Mouse (Mus musculus): Measurements from ENCODE around the gene Hesx1. TPM values are rescaled to one million over a fixed set of nuclear protein-coding genes. Genes with fewer than 3 reads are reported as not detected.
A peak's percentile ranks its signal among the peaks of the same experiment; 100 is the strongest.

The Hesx1 gene
- polyA plus RNA-seq, 2 experiments from 2014 or later = 0.88 TPM; not detected in 1

DNA sequence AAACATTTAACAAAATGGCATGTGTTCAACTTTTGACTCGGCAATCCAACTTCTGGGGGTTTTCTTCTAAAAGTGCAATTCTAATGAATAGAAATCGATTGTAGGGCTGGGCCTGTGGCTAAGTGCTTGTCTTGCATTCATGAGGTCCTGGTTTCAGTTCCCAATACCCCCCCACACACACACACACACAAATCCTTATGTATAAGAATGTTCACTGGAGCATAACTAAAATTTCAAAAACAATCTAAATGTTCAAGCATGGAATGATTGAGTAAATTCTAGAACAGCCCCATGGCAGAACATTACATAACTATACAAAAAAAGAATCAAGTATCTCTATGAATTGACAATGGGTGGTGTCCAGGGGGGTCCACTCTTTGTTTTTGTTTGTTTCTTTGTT lies 23.7 kb downstream of the Hesx1 start:
- no peak for ATAC-seq

DNA sequence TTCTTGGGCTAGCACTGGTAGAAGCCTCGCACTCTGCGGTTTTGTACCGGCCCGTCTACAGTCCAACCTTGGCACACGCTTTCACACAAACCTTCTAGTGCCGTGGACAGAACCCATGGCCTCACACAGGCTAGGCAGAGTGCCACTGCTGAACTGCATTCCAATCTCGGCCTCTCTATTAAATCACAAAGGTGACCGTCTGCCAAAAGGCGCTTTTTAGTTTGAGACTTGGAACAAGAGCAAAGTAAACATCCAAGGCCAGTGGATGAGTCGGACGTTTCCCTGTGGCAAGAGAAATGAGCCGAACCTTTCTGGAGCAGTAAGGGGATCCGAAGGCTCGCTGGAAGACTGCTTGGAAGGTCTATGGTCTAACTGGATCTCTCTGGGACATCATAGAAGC lies 25.6 kb downstream of the Hesx1 start:
- ATAC-seq = no peak

- ATAC-seq = peak; percentile 49
Measured at GRCm38 (mm10) chr14:27022876-27023275, 28.7 kb downstream of the Hesx1 start.

- ATAC-seq = no peak
Measured at GRCm38 (mm10) chr14:27024664-27025063, 30.4 kb downstream of the Hesx1 start.

- ATAC-seq = peak; percentile 65
Measured at GRCm38 (mm10) chr14:27029771-27030173, 35.6 kb downstream of the Hesx1 start.

- ATAC-seq = no peak
Measured at GRCm38 (mm10) chr14:27031142-27031541, 36.9 kb downstream of the Hesx1 start.

- ATAC-seq = no peak
Measured at GRCm38 (mm10) chr14:27037513-27037912, 43.3 kb downstream of the Hesx1 start.

DNA sequence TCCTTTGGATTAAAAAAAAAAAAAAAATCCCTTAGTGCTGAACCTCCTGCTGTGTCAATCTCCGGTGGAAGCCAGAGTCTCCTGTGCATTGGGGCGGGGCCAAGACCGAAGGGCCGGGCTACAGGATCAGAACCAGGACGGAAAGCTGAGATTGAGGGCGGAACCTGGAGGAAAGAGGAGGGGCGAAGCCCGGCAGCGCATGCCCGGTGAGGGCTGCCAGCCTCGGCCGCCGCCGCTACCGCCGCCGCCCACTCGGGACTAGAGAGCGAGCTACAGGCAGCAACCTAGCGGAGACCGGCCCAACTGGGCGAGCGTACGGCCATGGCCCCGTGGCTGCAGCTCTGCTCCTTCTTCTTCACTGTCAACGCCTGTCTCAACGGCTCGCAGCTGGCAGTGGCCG lies 44.6 kb downstream of the Hesx1 start, which contains the start of gene Il17rd:
Il17rd (plus strand) TSS at position 159 of the 400 bp plus-strand sequence.
- peak; percentile 90 for ATAC-seq

GRCm38 (mm10) chr14:27039281-27040248 lies 45.3 kb downstream of the Hesx1 start:
- ATAC-seq = peak; percentile 37

DNA sequence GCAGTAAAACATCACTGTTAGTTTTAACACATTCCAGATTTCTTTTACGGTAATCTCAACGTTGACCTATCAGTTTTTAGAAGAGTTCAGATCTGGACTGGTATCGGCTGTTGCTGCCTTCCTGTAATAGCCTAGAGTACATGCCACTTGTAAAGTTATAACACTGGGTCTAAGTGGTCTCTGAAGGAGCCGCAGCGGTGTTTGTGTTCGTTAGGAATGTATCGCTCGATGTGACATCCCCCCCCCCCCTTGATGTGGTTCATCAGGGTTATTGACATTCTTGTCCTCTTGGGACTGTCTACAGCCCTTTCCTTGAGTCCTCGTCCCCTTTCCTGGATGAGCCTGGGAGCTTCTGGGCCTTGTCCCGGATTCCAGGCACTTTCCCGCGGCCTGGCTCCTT lies 46.2 kb downstream of the Hesx1 start:
- ATAC-seq = no peak

DNA sequence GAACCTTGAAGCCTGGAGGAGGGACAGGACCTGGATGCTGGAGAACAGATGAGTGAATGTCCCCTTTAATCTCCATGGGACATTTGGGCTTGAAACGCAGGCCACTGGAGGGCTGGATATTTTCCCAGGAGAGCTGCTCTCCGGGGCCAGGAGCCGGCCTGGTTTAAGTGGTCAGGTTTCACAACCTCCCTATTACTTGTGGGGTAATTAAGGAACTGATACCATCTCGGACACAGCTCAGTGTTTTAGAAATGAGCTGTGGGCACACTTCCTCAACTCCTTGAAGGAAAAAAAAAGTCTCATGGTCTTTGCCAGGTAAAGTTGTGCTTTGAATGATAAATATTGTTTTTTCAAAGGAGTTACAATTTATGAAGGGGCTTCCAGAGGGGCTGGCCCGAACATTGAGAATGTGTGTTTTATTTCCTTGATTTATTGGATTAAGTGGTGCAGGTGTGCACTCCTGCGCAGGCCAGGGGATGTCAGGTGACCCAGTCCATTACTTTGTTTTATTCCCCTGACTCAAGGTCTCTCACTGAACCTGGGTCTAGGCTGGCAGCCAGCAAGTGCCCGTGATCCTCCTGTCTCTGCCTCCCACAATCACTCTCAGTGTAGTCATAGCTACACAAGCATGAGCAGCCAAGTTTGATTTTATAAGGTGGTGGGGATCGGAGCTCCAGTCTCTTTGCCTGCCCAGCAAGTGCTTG lies 48.2 kb downstream of the Hesx1 start:
- ATAC-seq = no peak

GRCm38 (mm10) chr14:27043416-27043815 lies 49.2 kb downstream of the Hesx1 start:
- no peak for ATAC-seq

- ATAC-seq = no peak
Measured at GRCm38 (mm10) chr14:27044221-27044966, 50.2 kb downstream of the Hesx1 start.

DNA sequence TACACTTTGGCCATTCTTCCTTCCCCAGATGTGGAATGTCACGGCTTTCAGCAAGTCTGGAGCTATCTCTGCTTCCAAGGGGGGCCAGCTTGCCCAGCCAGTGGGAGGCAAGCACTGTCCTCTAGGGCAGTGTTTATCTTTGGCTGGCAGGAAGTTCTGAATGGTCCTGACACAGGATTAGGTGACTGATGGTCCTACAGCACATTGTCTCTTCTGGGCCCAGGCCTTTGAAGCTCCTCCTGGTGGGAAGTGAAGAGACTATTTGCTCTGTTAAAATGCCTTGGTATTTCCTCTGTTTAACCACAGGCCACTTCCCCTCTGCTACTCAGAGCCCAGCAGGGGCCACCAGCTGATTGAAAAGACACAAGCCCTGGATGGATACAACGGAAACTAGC lies 50.7 kb downstream of the Hesx1 start:
- peak; percentile 94 for ATAC-seq

DNA sequence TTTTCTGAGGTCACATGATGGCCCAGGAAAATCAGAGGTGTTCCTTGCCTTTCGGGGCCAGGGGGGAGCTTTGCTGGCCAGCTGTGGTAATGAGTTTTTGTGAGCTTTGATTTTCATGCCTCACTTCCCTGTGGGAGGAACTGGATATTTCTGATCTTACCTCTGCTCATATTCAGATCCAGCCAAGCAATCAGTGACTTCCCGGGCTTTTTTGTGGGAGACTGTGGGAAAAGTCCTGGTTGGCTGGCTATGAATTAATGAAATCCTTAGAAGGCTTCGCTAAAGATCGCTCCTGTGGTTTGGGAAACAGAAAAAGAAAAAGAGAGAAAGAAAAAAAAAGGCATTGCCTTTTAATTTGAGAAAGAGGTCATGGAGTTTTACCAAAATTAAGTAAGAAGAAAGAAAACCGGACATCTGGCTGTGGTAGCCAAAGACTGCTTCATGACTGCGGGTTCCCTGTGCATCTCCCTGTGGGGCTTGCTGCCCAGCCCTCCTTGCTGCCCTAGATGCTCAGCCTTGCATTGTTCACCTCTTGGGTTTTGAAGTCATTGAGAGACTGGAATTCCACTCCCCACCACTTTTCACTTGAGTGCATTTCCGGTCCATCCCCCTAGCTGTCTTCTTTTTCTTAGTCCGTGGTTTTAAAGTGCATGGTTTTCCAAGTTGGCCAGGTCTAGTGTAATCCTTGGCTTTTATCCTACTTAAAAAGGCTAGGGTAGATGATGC lies 54.2 kb downstream of the Hesx1 start:
- no peak for ATAC-seq

DNA sequence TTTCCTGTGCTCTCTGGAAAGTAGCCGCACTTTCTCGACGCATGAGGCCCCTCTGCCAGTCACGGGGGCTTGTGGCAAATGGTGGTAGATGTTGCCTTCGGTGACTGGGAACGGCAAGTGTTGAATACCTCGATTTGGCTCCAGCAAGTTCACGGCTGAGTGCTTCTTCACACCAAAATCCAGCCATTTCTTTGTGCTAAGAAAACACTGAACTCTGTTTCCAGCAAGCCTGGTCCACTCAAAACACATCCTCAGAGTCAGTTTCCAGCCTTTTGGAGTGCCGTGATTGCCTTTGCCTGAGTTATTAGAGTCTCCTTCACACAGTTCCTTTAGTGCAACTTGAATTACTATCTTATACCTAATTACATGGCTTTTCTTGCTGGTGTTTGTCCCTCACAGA lies 55.8 kb downstream of the Hesx1 start:
- no peak for ATAC-seq

- ATAC-seq = no peak
Measured at GRCm38 (mm10) chr14:27050560-27051510, 56.6 kb downstream of the Hesx1 start.

DNA sequence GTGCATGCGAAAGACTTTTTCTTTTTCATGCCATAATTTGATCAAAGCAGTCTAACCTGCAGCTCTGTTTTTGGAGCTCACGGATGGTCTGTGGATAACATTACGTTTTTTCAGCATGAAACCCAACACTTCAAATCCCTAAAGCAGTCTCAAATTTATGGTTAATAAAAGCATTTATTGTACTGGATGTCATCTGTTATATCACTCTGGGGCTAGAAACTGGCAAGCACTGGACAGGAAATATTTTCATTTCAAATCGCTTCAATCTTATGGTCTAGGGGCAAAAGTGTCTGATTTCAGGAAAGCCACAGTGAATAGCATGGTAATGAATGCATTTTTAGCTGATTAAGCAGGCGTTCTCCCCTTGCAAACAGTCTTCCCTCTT lies 57.3 kb downstream of the Hesx1 start:
- no peak for ATAC-seq

All from activated CD4-positive, CD25-positive, alpha-beta regulatory T cell, adult 4 months (primary cell).